Mouse (Mus musculus): Measurements from ENCODE around the gene Snapin. TPM values are rescaled to one million over a fixed set of nuclear protein-coding genes. Genes with fewer than 3 reads are reported as not detected.
A peak's percentile ranks its signal among the peaks of the same experiment; 100 is the strongest.

Gene Snapin
- total and polyA plus RNA-seq, 2 experiments from 2014 or later, result 48.2 to 80.4 TPM

- Histone ChIP-seq H3K36me3 (ENCODE audit: insufficient read depth) (no peaks in the 10 kb centered on the region), H3K4me1 (ENCODE audit: insufficient read depth) (no peaks in the 10 kb centered on the region)
These were observed 25.0 kb downstream of the Snapin start, which contains the start of gene Npr1 for GRCm38 (mm10) chr3:90465686-90466310. TSS of gene Npr1 (minus strand) at chr3:90465866.

DNA sequence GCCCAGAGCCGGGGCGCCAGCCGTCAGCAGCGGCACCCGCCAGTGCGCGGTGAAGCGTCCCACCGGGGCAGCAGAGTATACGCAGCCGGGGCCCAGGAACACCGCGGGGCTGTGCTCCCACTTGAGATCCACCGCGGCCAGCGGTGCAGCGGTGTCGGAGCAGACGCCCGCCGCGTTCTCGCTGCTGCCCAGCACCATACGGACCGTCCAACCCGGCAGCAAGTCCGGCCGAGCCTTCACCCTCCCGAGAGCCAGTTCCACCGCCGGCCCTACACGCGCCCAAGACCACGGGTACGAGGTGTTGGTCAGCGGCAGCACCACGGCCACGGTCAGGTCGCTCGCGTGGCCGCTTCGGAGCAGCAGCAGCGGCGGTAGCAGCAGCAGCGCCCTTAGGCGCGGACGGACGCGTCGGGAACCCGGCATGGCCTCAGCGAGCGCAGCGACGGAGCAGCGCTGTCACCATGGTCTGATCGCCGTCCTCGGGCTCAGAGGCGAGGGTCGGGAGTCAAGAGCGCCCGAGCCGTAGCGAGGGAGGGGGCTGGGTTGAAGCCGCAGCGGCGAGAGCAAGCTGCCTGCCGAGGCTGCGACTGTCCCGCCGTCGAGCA lies 25.6 kb downstream of the Snapin start:
- no peak for TF ChIP-seq CTCF (IDR thresholded peaks at IDR 0.05; ENCODE audit: low read depth)
- H3K36me3 ChIP-seq (ENCODE audit: insufficient read depth), result no peaks in the 10 kb centered on the region
- H3K4me1 ChIP-seq (ENCODE audit: insufficient read depth), result no peaks in the 10 kb centered on the region
- H3K4me3 ChIP-seq (ENCODE audit: low read depth, low read length), result peak overlapping the region; percentile 48
- ATAC-seq, result peak; percentile 45
- 1% methylated on average over 75 of the region's 75 CpGs for WGBS
- H3K9ac ChIP-seq, result peak overlapping the region; percentile 48
- DNase-seq, result peak; percentile 13
- H3K27me3 ChIP-seq (ENCODE audit: insufficient read depth, low read length), result peaks cover 28% of the 10 kb centered on the region
- no peaks in the 10 kb centered on the region for H3K9me3 ChIP-seq (ENCODE audit: low read length)
- H3K27ac ChIP-seq (ENCODE audit: low read depth, low read length), result no peak overlapping the region
- H3K4me2 ChIP-seq (ENCODE audit: low read depth), result peak overlapping the region; percentile 97

More at GRCm38 (mm10) chr3:90465686-90466310, 25.0 kb downstream of the Snapin start, which contains the start of gene Npr1:
- Histone ChIP-seq H3K9me3 (ENCODE audit: low read length) (no peaks in the 10 kb centered on the region), H3K9ac (peak within 1 kb of the TSS; percentile 48), H3K4me2 (ENCODE audit: low read depth) (peak within 1 kb of the TSS; percentile 97), H3K4me3 (ENCODE audit: low read depth, low read length) (peak within 1 kb of the TSS; percentile 48), H3K27ac (ENCODE audit: low read depth, low read length) (no peak within 1 kb of the TSS), H3K27me3 (ENCODE audit: insufficient read depth, low read length) (peaks cover 28% of the 10 kb centered on the region)
- DNase-seq (no peak), ATAC-seq (peak; percentile 47; the same call in 1 of the 2 replicates)
- TF ChIP-seq CTCF (IDR thresholded peaks at IDR 0.05; ENCODE audit: low read depth), result no peak
- whole genome bisulfite sequencing, result under 1% methylated on average over 34 of the region's 49 CpGs

- Histone ChIP-seq H3K27me3 (ENCODE audit: insufficient read depth, low read length) (peaks cover 28% of the 10 kb centered on the region), H3K4me1 (ENCODE audit: insufficient read depth) (no peaks in the 10 kb centered on the region), H3K4me2 (ENCODE audit: low read depth) (peak overlapping the region; percentile 97), H3K9me3 (ENCODE audit: low read length) (no peaks in the 10 kb centered on the region), H3K27ac (ENCODE audit: low read depth, low read length) (no peak overlapping the region), H3K4me3 (ENCODE audit: low read depth, low read length) (peak overlapping the region; percentile 48), H3K9ac (peak overlapping the region; percentile 48; the same call in 1 of the 2 replicates), H3K36me3 (ENCODE audit: insufficient read depth) (no peaks in the 10 kb centered on the region)
- no peak for TF ChIP-seq CTCF (IDR thresholded peaks at IDR 0.05; ENCODE audit: low read depth)
- DNase-seq, result no peak
- WGBS, result 11% methylated on average over 37 of the region's 37 CpGs
- peak; percentile 23; the same call in 1 of the 2 replicates for ATAC-seq
These were observed 26.2 kb downstream of the Snapin start for GRCm38 (mm10) chr3:90464552-90465080.

DNA sequence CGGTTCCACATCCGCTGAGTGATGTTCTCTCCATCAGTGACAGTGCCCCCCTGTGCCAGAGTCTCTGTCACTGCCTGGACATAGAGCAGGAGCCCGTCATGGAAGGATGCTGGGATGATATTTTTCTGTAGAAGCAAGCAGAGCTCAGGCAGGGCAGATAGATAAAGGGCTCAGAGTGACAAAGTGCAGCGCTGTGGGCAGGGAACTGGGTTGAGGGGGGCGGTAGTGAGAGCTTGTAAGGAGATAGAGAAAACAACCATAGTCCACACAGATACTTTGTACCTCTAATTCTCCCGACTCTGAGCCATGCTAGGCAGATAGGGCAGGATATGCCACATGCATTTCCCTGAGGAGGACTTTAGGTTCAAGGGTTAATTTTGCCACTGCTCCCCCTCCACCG lies 28.3 kb downstream of the Snapin start:
- H3K27me3 ChIP-seq (ENCODE audit: insufficient read depth, low read length), result peaks cover 28% of the 10 kb centered on the region
- H3K9me3 ChIP-seq (ENCODE audit: low read length), result no peaks in the 10 kb centered on the region
- H3K4me2 ChIP-seq (ENCODE audit: low read depth), result no peak overlapping the region
- no peaks in the 10 kb centered on the region for H3K36me3 ChIP-seq (ENCODE audit: insufficient read depth)
- DNase-seq, result no peak
- no peak overlapping the region for H3K9ac ChIP-seq
- 31% methylated on average over 7 of the region's 7 CpGs for WGBS
- TF ChIP-seq CTCF (IDR thresholded peaks at IDR 0.05; ENCODE audit: low read depth), result no peak
- no peaks in the 10 kb centered on the region for H3K4me1 ChIP-seq (ENCODE audit: insufficient read depth)
- no peak overlapping the region for H3K4me3 ChIP-seq (ENCODE audit: low read depth, low read length)
- no peak overlapping the region for H3K27ac ChIP-seq (ENCODE audit: low read depth, low read length)
- ATAC-seq, result no peak

GRCm38 (mm10) chr3:90461935-90462334 lies 28.9 kb downstream of the Snapin start:
- no peak for TF ChIP-seq CTCF (IDR thresholded peaks at IDR 0.05; ENCODE audit: low read depth)
- H3K4me1 ChIP-seq (ENCODE audit: insufficient read depth), result no peaks in the 10 kb centered on the region
- no peak for DNase-seq
- 92% methylated on average over 3 of the region's 3 CpGs for WGBS
- no peak for ATAC-seq
- no peak overlapping the region for H3K4me3 ChIP-seq (ENCODE audit: low read depth, low read length)
- H3K27me3 ChIP-seq (ENCODE audit: insufficient read depth, low read length), result peaks cover 28% of the 10 kb centered on the region
- no peak overlapping the region for H3K4me2 ChIP-seq (ENCODE audit: low read depth)
- no peaks in the 10 kb centered on the region for H3K9me3 ChIP-seq (ENCODE audit: low read length)
- H3K27ac ChIP-seq (ENCODE audit: low read depth, low read length), result no peak overlapping the region
- H3K36me3 ChIP-seq (ENCODE audit: insufficient read depth), result no peaks in the 10 kb centered on the region
- H3K9ac ChIP-seq, result no peak overlapping the region

DNA sequence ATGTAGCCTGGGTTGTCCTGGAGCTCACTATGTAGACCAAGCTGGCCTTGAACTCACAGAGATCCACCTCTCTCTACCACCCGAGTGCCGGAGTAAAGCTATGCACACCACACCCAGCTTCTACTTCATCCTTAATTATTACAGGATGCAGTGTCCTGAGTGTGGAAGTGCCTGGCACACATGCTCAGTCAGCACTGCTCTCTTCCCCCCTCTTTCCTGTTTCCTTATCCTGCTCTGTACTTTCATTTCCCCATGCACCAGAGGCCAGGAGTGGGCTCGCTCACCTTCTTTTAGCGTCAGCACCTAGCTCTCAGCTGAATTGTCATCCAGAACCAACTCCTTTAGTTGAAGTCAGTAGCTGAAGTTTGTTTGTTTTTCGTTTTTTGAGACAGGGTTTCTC lies 30.5 kb downstream of the Snapin start:
- ATAC-seq (no peak), DNase-seq (no peak)
- TF ChIP-seq CTCF (IDR thresholded peaks at IDR 0.05; ENCODE audit: low read depth), result no peak
- Histone ChIP-seq H3K4me1 (ENCODE audit: insufficient read depth) (no peaks in the 10 kb centered on the region), H3K9me3 (ENCODE audit: low read length) (no peaks in the 10 kb centered on the region), H3K36me3 (ENCODE audit: insufficient read depth) (no peaks in the 10 kb centered on the region), H3K27ac (ENCODE audit: low read depth, low read length) (no peak overlapping the region), H3K4me2 (ENCODE audit: low read depth) (no peak overlapping the region), H3K27me3 (ENCODE audit: insufficient read depth, low read length) (peaks cover 21% of the 10 kb centered on the region), H3K9ac (no peak overlapping the region), H3K4me3 (ENCODE audit: low read depth, low read length) (no peak overlapping the region)
- WGBS, result 73% methylated on average over 5 of the region's 5 CpGs

DNA sequence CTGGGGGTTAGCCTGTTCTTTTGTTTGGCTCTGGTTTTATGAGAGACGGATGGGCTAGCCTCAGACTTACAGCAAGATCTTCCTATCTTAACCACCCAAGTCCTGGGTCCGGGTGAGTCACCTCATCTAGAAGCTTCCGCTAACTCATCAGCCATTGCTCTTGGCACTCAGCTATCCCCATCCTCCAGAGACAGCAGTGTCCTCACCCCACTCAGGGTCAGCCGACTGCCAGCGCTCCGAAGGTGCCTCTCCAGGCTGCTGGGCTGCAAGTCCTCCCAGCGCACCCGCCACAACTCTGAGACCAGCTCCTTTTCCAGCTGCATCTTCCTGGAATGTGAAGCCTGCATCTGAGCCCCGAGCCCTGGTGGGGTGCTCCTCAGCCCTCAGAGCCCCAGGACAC lies 31.1 kb downstream of the Snapin start:
- TF ChIP-seq CTCF (IDR thresholded peaks at IDR 0.05; ENCODE audit: low read depth), result no peak
- Histone ChIP-seq H3K27me3 (ENCODE audit: insufficient read depth, low read length) (peaks cover 16% of the 10 kb centered on the region), H3K9me3 (ENCODE audit: low read length) (no peaks in the 10 kb centered on the region), H3K27ac (ENCODE audit: low read depth, low read length) (no peak overlapping the region), H3K4me3 (ENCODE audit: low read depth, low read length) (no peak overlapping the region), H3K9ac (no peak overlapping the region), H3K4me2 (ENCODE audit: low read depth) (no peak overlapping the region), H3K4me1 (ENCODE audit: insufficient read depth) (no peaks in the 10 kb centered on the region), H3K36me3 (ENCODE audit: insufficient read depth) (no peaks in the 10 kb centered on the region)
- DNase-seq (no peak), ATAC-seq (no peak)
- 75% methylated on average over 9 of the region's 9 CpGs for WGBS

Measured in forebrain, postnatal 0 days (tissue).